Comparison of ENCODE assay signal across 18 mouse cellular contexts in the genomic region with DNA sequence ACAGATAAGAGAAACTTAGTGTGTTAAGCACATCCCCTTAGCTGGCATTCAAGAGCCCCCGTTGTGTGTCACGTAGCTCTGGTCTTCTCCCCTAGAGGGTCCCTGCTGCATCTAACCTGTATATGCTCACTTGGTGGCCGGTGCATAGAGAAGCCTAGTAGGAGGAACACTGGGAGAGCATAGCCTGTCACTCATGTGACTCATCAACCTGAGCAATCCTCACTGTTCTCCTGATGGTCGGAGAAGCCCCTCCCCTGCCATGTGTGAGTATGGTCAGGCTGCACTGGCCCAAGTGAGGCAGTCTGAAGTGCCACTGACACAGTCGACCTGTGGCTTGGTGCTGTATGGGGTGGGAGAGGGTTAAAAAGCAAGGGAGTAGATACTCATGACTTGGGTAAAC. TPM values are rescaled to one million over a fixed set of nuclear protein-coding genes. Genes with fewer than 3 reads are reported as not detected.
"Had no signal": no experiment of that assay in that cellular context is flagged by ENCODE, and none has a peak within 500 bp of the region (broad histone marks: within the 10 kb centered on the region; RNA-seq: fewer than 3 reads in every experiment).

No protein-coding gene starts in this region.

- DNase-seq: kidney, adult 11 months; kidney, adult 9 months; kidney, postnatal 36 days; layer of hippocampus, adult 9-11 months; layer of hippocampus, postnatal 36 days; left cerebral cortex, postnatal 4 days; liver, embryonic 13.5 days; lung, postnatal 4 days; right cerebral cortex, adult 18-20 months; thymus, adult 18-20 months; thymus, postnatal 14 days had no signal

- H3K9ac ChIP-seq: limb, embryonic 13.5 days; liver, embryonic 13.5 days; lung, embryonic 14.5 days; midbrain, embryonic 13.5 days; neural tube, embryonic 15.5 days had no signal

- H3K4me2 ChIP-seq: limb, embryonic 13.5 days; liver, embryonic 13.5 days; lung, embryonic 14.5 days; midbrain, embryonic 13.5 days; neural tube, embryonic 15.5 days had no signal

- H3K4me3 ChIP-seq: limb, embryonic 13.5 days; liver, embryonic 13.5 days; midbrain, embryonic 13.5 days; myocyte; neural tube, embryonic 15.5 days had no signal

- H3K9me3 ChIP-seq: limb, embryonic 13.5 days; liver, embryonic 13.5 days; midbrain, embryonic 13.5 days; neural tube, embryonic 15.5 days had no signal

- H3K27ac ChIP-seq: kidney, postnatal 0 days; limb, embryonic 13.5 days; midbrain, embryonic 13.5 days; neural tube, embryonic 15.5 days had no signal

- H3K36me3 ChIP-seq: limb, embryonic 13.5 days; liver, embryonic 13.5 days; midbrain, embryonic 13.5 days; neural tube, embryonic 15.5 days had no signal

- H3K27me3 ChIP-seq: limb, embryonic 13.5 days; liver, embryonic 13.5 days; midbrain, embryonic 13.5 days; neural tube, embryonic 15.5 days had no signal

- ATAC-seq: midbrain, embryonic 13.5 days had no signal

RNA-seq across cellular contexts. Expression of a gene that starts 23.4 kb away (rescaled TPM):
- total RNA-seq: layer of hippocampus, adult 18-20 months; layer of hippocampus, postnatal 36 days; left cerebral cortex, postnatal 4 days had no signal
- polyA plus RNA-seq: myocyte had no signal
